Mouse (Mus musculus) stomach, postnatal 0 days (tissue): Measurements from ENCODE around the gene Cog8.

Source experiments
- CTCF ChIP-seq: IDR thresholded peaks from 2 replicates; pipeline ENCODE4 v1.5.1; 2016; ENCODE audit warnings: antibody characterized with exemption, low read depth, mild to moderate bottlenecking, moderate library complexity
- EP300 ChIP-seq: optimal IDR thresholded peaks from 2 replicates; pipeline ENCODE3; 2016; ENCODE audit warnings: antibody characterized with exemption

DNA sequence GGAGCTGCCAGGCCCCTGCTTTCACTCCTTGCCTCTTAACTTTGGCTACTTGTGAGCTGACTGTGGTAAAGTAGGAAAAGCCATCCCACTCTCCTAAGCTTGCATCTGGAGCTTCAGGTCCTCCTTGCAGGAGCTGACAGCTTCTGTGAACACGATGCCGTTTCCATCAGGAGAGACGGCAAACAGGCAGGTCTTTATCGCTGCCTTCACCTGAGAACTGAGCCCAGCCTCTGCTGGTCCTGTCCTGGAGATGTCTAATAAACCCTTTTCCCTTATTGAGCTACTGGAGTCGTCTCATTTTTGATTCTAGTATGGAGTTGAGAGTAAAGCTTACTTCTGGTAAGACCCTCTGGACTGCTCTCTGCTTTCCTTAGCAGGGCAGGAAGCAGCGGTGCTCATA is 11.0 kb downstream of the Cog8 start:
- TF ChIP-seq CTCF (no peak), EP300 (no peak)
